Mouse (Mus musculus) limb, embryonic 14.5 days (tissue): ENCODE results near the gene Ebf1. TPM values are rescaled to one million over a fixed set of nuclear protein-coding genes. Genes with fewer than 3 reads are reported as not detected.

Experiments used
- ATAC-seq: fragments of 200-750 bp; cut with Nextera tagmentation; 2 replicates; pipeline ENCODE4 v1.8.0; 2017; ENCODE audit warnings: low read depth, moderate number of reproducible peaks, moderate TSS enrichment; ENCODE audit not compliant: low FRiP score
- DNase-seq: peaks from one replicate; pipeline ENCODE4 v3.0.0-alpha.2; 2015; ENCODE audit warnings: low spot score
- H3K27ac ChIP-seq: fragments of 300-500 bp; sonication (generic); replicated peaks from 2 replicates; pipeline ENCODE4 v1.5.1; 2014; ENCODE audit warnings: low read depth, mild to moderate bottlenecking, low read length, moderate library complexity, mixed read lengths
- H3K27me3 ChIP-seq: fragments of 300-500 bp; sonication (generic); 2 replicates; pipeline ENCODE4 v1.6.1; 2014; ENCODE audit warnings: low read length, mixed read lengths; ENCODE audit not compliant: control insufficient read depth, insufficient read depth
- H3K36me3 ChIP-seq: fragments of 300-500 bp; sonication (generic); 2 replicates; pipeline ENCODE4 v1.6.1; 2014; ENCODE audit warnings: mild to moderate bottlenecking, low read length, moderate library complexity, mixed read lengths; ENCODE audit not compliant: control insufficient read depth, insufficient read depth
- H3K4me1 ChIP-seq: fragments of 300-500 bp; sonication (generic); 2 replicates; pipeline ENCODE4 v1.6.1; 2014; ENCODE audit warnings: antibody characterized with exemption, low read length, mixed read lengths; ENCODE audit not compliant: control insufficient read depth, insufficient read depth
- H3K4me2 ChIP-seq: fragments of 300-500 bp; sonication (generic); replicated peaks from 2 replicates; pipeline ENCODE4 v1.6.1; 2014; ENCODE audit warnings: low read depth, mild to moderate bottlenecking, low read length, moderate library complexity; ENCODE audit not compliant: severe bottlenecking
- H3K4me3 ChIP-seq: fragments of 300-500 bp; sonication (generic); replicated peaks from 2 replicates; pipeline ENCODE4 v1.5.1; 2014; ENCODE audit warnings: low read length
- H3K9ac ChIP-seq: fragments of 300-500 bp; sonication (generic); 2 replicates; pipeline ENCODE4 v1.6.1; 2014; ENCODE audit warnings: mild to moderate bottlenecking, low read depth, low read length, moderate library complexity; ENCODE audit not compliant: severe bottlenecking
- H3K9me3 ChIP-seq: fragments of 300-500 bp; sonication (generic); 2 replicates; pipeline ENCODE4 v1.6.1; 2016; ENCODE audit warnings: low read length; ENCODE audit not compliant: control insufficient read depth
- POLR2A ChIP-seq: fragments of 200-500 bp; IDR thresholded peaks from 2 replicates; pipeline ENCODE4 v1.8.0; 2012; ENCODE audit warnings: inconsistent platforms, mild to moderate bottlenecking, moderate library complexity, borderline replicate concordance; ENCODE audit not compliant: insufficient read depth, insufficient read length; ENCODE audit errors: extremely low read depth
- WGBS: fragments of 180-500 bp; shearing (Covaris S2); extraction: QIAGEN DNeasy Blood & Tissue Kit; methylation state at CpG from one replicate; pipeline ENCODE4 v1.1.7; 2014; 5-methylcytosine and 5-hydroxymethylcytosine counted together
- polyA plus RNA-seq, 2 experiments: library from polyadenylated mRNA; depleted of rRNA in 1 of 2; stranded (reverse) in 1 of 2; unstranded in 1 of 2; fragments of >200 nt; fragmentation: Nextera tagmentation in 1 of 2; extraction: Ambion mirVana in 1 of 2; gene quantifications; 2 replicates each; pipeline versions ENCODE4 v1.2.1 to v1.2.3; 2012 to 2014

Ebf1 gene
- polyA plus RNA-seq, 2 experiments = 42.9 to 71.4 TPM

DNA sequence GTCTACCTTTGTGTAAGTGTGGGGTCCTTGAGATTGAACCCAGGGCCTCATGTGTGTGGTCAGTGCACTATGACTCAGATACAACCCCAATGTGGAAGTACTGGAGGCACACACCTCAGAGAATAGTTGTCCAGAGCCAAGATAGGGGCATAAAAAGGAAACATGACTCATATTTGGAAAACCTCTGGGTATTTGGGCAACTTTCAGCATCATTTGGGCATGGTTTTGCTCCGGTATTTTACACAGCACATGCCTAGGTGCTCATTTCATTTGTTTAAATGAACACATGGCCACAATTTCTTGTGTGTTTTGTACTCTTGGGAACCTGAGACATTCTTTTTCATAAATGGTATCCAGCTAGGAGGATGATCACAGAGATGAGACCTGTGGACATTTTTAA, 161.9 kb downstream of the Ebf1 start:
- 81% methylated on average over 1 of the region's 1 CpGs for WGBS
- H3K4me1 ChIP-seq = peaks cover 5% of the 10 kb centered on the region
- no peak overlapping the region for H3K4me3 ChIP-seq
- no peak overlapping the region for H3K9ac ChIP-seq
- DNase-seq (no peak), ATAC-seq (no peak)
- H3K4me2 ChIP-seq = no peak overlapping the region
- H3K27me3 ChIP-seq = no peaks in the 10 kb centered on the region
- H3K27ac ChIP-seq = no peak overlapping the region
- no peaks in the 10 kb centered on the region for H3K9me3 ChIP-seq
- no peaks in the 10 kb centered on the region for H3K36me3 ChIP-seq
- no peak for TF ChIP-seq POLR2A

DNA sequence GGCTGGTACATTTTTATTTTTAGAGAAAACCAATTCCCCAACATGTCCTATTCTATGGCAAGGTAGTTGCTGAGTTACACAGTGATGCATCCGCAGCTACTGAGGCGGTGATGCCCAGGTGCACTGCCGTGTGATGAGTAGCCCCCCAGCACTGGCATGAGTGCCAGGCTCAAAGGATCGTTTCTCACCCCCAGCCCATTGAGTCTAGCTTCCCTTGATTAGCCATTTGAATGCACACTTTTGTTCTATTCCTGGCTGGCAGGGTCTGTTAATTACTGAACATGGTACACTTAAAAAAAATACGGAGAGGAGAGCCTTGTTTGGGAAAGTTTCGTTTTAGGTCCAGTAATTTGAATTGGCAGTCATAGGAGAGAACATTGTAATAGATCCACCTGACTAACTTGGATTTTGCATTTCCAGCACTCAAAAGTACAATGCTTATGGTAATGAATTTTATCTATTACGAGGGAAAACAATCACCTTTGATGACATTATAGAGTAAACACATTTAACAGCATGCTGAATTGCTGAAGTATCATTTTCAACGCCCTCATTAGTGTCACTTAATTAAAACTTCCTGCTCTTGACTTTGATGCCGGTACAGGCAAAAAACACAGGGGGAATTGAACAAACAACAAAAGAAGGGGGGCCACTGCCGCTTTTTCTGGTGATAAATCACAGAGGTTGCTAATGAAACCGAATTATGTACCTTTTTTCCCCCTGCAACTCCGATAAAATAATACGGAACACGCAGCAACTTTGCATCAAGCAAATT, 167.3 kb downstream of the Ebf1 start:
- H3K4me2 ChIP-seq = no peak overlapping the region
- H3K9me3 ChIP-seq = no peaks in the 10 kb centered on the region
- H3K9ac ChIP-seq = no peak overlapping the region
- H3K4me3 ChIP-seq = no peak overlapping the region
- WGBS = 39% methylated on average over 14 of the region's 14 CpGs
- H3K36me3 ChIP-seq = no peaks in the 10 kb centered on the region
- H3K4me1 ChIP-seq = peaks cover 6% of the 10 kb centered on the region; the same call in 1 of the 2 replicates
- H3K27ac ChIP-seq = no peak overlapping the region
- no peak for DNase-seq
- no peak for TF ChIP-seq POLR2A
- no peak for ATAC-seq
- no peaks in the 10 kb centered on the region for H3K27me3 ChIP-seq

DNA sequence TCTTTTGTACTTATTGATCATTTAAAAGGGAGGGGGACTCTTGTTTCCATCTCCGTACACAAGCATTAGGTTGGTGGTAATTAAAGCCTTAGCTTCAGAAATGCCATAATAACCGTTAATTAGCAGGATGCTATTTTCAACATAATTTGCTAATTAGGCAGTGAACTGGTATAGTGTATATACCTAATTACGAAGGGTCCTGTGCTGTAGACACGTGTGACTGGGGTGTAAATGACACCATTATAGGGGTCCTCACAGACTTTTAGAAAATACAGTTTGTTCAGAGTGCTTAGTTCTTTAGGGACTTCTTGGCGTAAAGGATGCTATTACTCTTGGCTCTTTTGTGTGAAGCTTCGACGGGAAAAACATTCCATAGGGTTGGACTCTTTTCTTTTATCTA, 167.9 kb downstream of the Ebf1 start:
- H3K9ac ChIP-seq = no peak overlapping the region
- DNase-seq (no peak), ATAC-seq (no peak)
- no peaks in the 10 kb centered on the region for H3K27me3 ChIP-seq
- no peaks in the 10 kb centered on the region for H3K36me3 ChIP-seq
- no peaks in the 10 kb centered on the region for H3K9me3 ChIP-seq
- no peak overlapping the region for H3K27ac ChIP-seq
- H3K4me2 ChIP-seq = no peak overlapping the region
- 29% methylated on average over 7 of the region's 7 CpGs for WGBS
- H3K4me3 ChIP-seq = no peak overlapping the region
- H3K4me1 ChIP-seq = peaks cover 6% of the 10 kb centered on the region; the same call in 1 of the 2 replicates
- no peak for TF ChIP-seq POLR2A

DNA sequence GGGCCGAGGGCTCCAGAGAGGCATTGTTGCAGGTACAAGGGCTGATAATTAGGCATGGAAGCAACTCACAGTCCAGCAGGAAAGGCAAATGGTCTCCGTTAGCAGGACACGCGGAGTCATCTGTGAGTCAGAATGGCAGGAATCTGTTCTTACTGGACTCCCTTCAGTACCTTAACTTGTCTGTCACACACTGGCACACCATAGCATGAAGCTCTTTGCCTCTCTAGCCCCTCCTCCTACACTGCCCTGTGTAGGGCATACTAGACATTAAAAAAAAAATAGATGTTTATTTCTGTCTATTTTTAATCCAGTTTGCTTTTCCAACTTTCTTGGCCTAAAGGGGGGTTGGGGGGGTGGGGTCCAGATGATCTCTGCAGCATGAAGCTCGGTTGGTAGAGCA, 168.4 kb downstream of the Ebf1 start:
- Histone ChIP-seq H3K27me3 (no peaks in the 10 kb centered on the region), H3K4me3 (no peak overlapping the region), H3K4me2 (no peak overlapping the region), H3K27ac (no peak overlapping the region), H3K36me3 (no peaks in the 10 kb centered on the region), H3K9ac (no peak overlapping the region), H3K4me1 (peaks cover 6% of the 10 kb centered on the region; the same call in 1 of the 2 replicates), H3K9me3 (no peaks in the 10 kb centered on the region)
- WGBS = 38% methylated on average over 5 of the region's 5 CpGs
- no peak for TF ChIP-seq POLR2A
- no peak for ATAC-seq
- no peak for DNase-seq

DNA sequence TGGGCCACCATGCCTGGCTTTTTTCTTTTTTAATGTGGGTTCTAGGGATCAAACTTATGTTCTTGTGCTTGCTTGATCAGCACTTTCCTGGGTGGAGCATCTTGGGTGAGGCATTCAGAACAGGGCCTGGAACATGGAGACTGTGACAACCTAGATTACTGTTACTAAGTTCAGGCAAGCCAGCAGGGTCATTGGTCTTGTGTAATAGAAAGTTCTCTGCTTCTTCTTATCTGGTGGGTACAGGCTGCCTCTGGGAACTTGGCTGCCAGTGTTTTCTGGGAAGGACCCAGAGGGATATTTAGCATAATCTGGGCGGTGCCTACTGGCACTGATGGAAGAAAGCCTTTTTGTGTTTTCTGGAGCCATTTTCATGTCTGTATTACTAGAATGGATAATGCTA, 170.9 kb downstream of the Ebf1 start:
- no peak for ATAC-seq
- no peak for DNase-seq
- H3K9me3 ChIP-seq = no peaks in the 10 kb centered on the region
- 100% methylated on average over 1 of the region's 1 CpGs for WGBS
- TF ChIP-seq POLR2A = no peak
- H3K27ac ChIP-seq = no peak overlapping the region
- H3K4me1 ChIP-seq = peaks cover 6% of the 10 kb centered on the region; the same call in 1 of the 2 replicates
- H3K4me3 ChIP-seq = no peak overlapping the region
- H3K36me3 ChIP-seq = no peaks in the 10 kb centered on the region
- H3K27me3 ChIP-seq = no peaks in the 10 kb centered on the region
- H3K4me2 ChIP-seq = no peak overlapping the region
- H3K9ac ChIP-seq = no peak overlapping the region
